Comparison of ENCODE assay signal across 9 mouse cellular contexts in genomic region chr17:28048425-28048824, GRCm38 (mm10). TPM values are rescaled to one million over a fixed set of nuclear protein-coding genes. Genes with fewer than 3 reads are reported as not detected.
A peak's percentile ranks its signal among the peaks of the same experiment; 100 is the strongest.
DNase-seq lines count a peak whose midpoint lies in the region; ATAC-seq and TF ChIP-seq lines count a peak whose summit lies in the region.
"Had no signal": no experiment of that assay in that cellular context is flagged by ENCODE, and none has a peak within 500 bp of the region (broad histone marks: within the 10 kb centered on the region; RNA-seq: fewer than 3 reads in every experiment).

No protein-coding gene starts in this region.

- no peak overlapping the region for H3K4me3 ChIP-seq in forebrain, postnatal 0 days (ENCODE audit: low read depth, low read length)
- no peak overlapping the region for H3K4me3 ChIP-seq in liver, postnatal 0 days (ENCODE audit: low read depth, low read length)
- H3K4me3 ChIP-seq: erythroblast, embryonic 14.5 days had no signal

- WGBS in forebrain, postnatal 0 days, result 50% methylated on average over 4 of the region's 4 CpGs
- 49% methylated on average over 4 of the region's 4 CpGs for WGBS in liver, postnatal 0 days (ENCODE audit: insufficient replicate concordance)

- peak; percentile 96 for TF ChIP-seq CTCF in forebrain, postnatal 0 days (IDR thresholded peaks at IDR 0.05; ENCODE audit: low read depth)
- TF ChIP-seq CTCF in liver, postnatal 0 days (IDR thresholded peaks at IDR 0.05; ENCODE audit: low read depth), result peak; percentile 91

- H3K9me3 ChIP-seq in forebrain, postnatal 0 days (ENCODE audit: low read length), result no peaks in the 10 kb centered on the region
- no peaks in the 10 kb centered on the region for H3K9me3 ChIP-seq in liver, postnatal 0 days (ENCODE audit: low read length)

- H3K27ac ChIP-seq in forebrain, postnatal 0 days (ENCODE audit: low read depth, low read length), result no peak overlapping the region
- H3K27ac ChIP-seq in liver, postnatal 0 days (ENCODE audit: low read depth), result no peak overlapping the region

- intact Hi-C loops in left cerebral cortex, postnatal 14 days (cut with DNase I), result no loop called here

- no peaks in the 10 kb centered on the region for H3K27me3 ChIP-seq in forebrain, postnatal 0 days (ENCODE audit: insufficient read depth, low read length)
- H3K27me3 ChIP-seq in liver, postnatal 0 days (ENCODE audit: insufficient read depth, low read length), result no peaks in the 10 kb centered on the region
- no peaks in the 10 kb centered on the region for H3K27me3 ChIP-seq in splenic B cell, adult 2 months (ENCODE audit: control insufficient read depth, insufficient read depth, low read length, poor library complexity, severe bottlenecking)

- peak; percentile 92 for ATAC-seq in forebrain, postnatal 0 days
- ATAC-seq in liver, postnatal 0 days, result peak; percentile 51; the same call in 1 of the 2 replicates

- DNase-seq in left cerebral cortex, postnatal 14 days (ENCODE audit: low spot score in 2 of 2), result peak; percentile 39 to 42
- no peak for DNase-seq in left cerebral cortex, adult 8-10 months (ENCODE audit: low spot score in 2 of 2)
- DNase-seq in WW6 (ENCODE audit: low read depth, low spot score), result peak; percentile 66
- peak; percentile 67 for DNase-seq in forebrain, postnatal 0 days
- DNase-seq in liver, postnatal 0 days, result peak; percentile 45
- peak; percentile 62 for DNase-seq in splenic B cell, adult 2 months (ENCODE audit: low read depth, low spot score)
- no peak for DNase-seq in cerebellum, postnatal 4 days (ENCODE audit: low spot score in 2 of 2)
- DNase-seq in frontal cortex, postnatal 36 days (ENCODE audit: low spot score in 2 of 2), result no peak

- H3K4me2 ChIP-seq in forebrain, postnatal 0 days (ENCODE audit: low read depth), result no peak overlapping the region
- no peak overlapping the region for H3K4me2 ChIP-seq in liver, postnatal 0 days (ENCODE audit: low read depth, low read length)

- no peak overlapping the region for H3K9ac ChIP-seq in forebrain, postnatal 0 days
- H3K9ac ChIP-seq in liver, postnatal 0 days (replicated peaks), result no peak overlapping the region

- peaks cover 25% of the 10 kb centered on the region for H3K36me3 ChIP-seq in forebrain, postnatal 0 days (ENCODE audit: insufficient read depth)
- H3K36me3 ChIP-seq in liver, postnatal 0 days (replicated peaks; ENCODE audit: insufficient read depth, low read length), result peaks cover 32% of the 10 kb centered on the region
- H3K36me3 ChIP-seq in splenic B cell, adult 2 months (ENCODE audit: control insufficient read depth, insufficient read depth, low read length, poor library complexity, severe bottlenecking), result no peaks in the 10 kb centered on the region; the same call in 1 of the 2 replicates

- TF ChIP-seq EP300 in liver, postnatal 0 days (IDR thresholded peaks at IDR 0.05; ENCODE audit: low read depth), result no peak

- H3K4me1 ChIP-seq in forebrain, postnatal 0 days (ENCODE audit: insufficient read depth), result no peaks in the 10 kb centered on the region
- H3K4me1 ChIP-seq in liver, postnatal 0 days (ENCODE audit: insufficient read depth), result no peaks in the 10 kb centered on the region

RNA-seq across cellular contexts. Expression of gene Tcp11, which starts 32.0 kb away (rescaled TPM):
- 1 to 10 TPM; 1.3 to 1.6 TPM for total RNA-seq in left cerebral cortex, postnatal 14 days (2021)
- 1 to 10 TPM in 1 of 4 experiments, under 1 TPM in 3; 0.41 to 1.0 (median 0.56) TPM for total RNA-seq in left cerebral cortex, adult 8-10 months (2022)
- 4.3 and 7.2 TPM in 2 replicates for total RNA-seq in forebrain, postnatal 0 days (2014; rRNA removed)
- polyA plus RNA-seq in forebrain, postnatal 0 days (2015; fragmentation: Nextera tagmentation; extraction: Ambion mirVana), result 1.7 and 2.9 TPM in 2 replicates
- polyA plus RNA-seq in liver, postnatal 0 days (2015; fragmentation: Nextera tagmentation; extraction: Ambion mirVana), result 0.07 TPM in 1 of 2 replicates, not detected in the other
- polyA plus RNA-seq: erythroblast, embryonic 14.5 days had no signal

Comparison
In these comparisons a context has a peak if more than half of its experiments do, and no peak if none do; other contexts are left out.
1. DNase-seq: peak in left cerebral cortex, postnatal 14 days (2 of 2), WW6 (single experiment), forebrain, postnatal 0 days (single experiment), liver, postnatal 0 days (single experiment) and splenic B cell, adult 2 months (single experiment); none in left cerebral cortex, adult 8-10 months (0 of 2), cerebellum, postnatal 4 days (0 of 2) and frontal cortex, postnatal 36 days (0 of 2).